Mouse (Mus musculus): ENCODE data around the gene Morn1. TPM values are rescaled to one million over a fixed set of nuclear protein-coding genes. Genes with fewer than 3 reads are reported as not detected.

Gene Morn1
- polyA plus RNA-seq, 1 experiment from 2014 or later, result 4.7 TPM

GRCm38 (mm10) chr4:155095238-155095900 is 9.0 kb downstream of the Morn1 start:
- H3K4me1 ChIP-seq (ENCODE audit: control insufficient read depth, insufficient read depth, low read length), result no peaks in the 10 kb centered on the region
- 42% methylated on average over 8 of the region's 8 CpGs for WGBS
- ATAC-seq (ENCODE audit: low read depth) (peak; percentile 84), DNase-seq (ENCODE audit: low spot score) (peak; percentile 96)
- H3K36me3 ChIP-seq (ENCODE audit: control insufficient read depth, insufficient read depth, low read length), result no peaks in the 10 kb centered on the region
- H3K27me3 ChIP-seq (replicated peaks; ENCODE audit: control insufficient read depth, insufficient read depth, low read length), result no peaks in the 10 kb centered on the region
- peak overlapping the region; percentile 30; the same call in 1 of the 2 replicates for H3K27ac ChIP-seq (replicated peaks; ENCODE audit: low read depth, low read length)
- no peaks in the 10 kb centered on the region for H3K9me3 ChIP-seq (ENCODE audit: control insufficient read depth, low read length)
- H3K4me2 ChIP-seq (ENCODE audit: low read depth, low read length), result no peak overlapping the region
- H3K4me3 ChIP-seq (ENCODE audit: low read depth, low read length), result no peak overlapping the region
- 0 out of 2 replicates have a peak overlapping the region, but pooled peaks have one; percentile 15 for H3K9ac ChIP-seq (ENCODE audit: low read depth, low read length)

GRCm38 (mm10) chr4:155095967-155096366 is 9.6 kb downstream of the Morn1 start:
- Histone ChIP-seq H3K27me3 (replicated peaks; ENCODE audit: control insufficient read depth, insufficient read depth, low read length) (no peaks in the 10 kb centered on the region), H3K27ac (replicated peaks; ENCODE audit: low read depth, low read length) (no peak overlapping the region), H3K9ac (ENCODE audit: low read depth, low read length) (0 out of 2 replicates have a peak overlapping the region, but pooled peaks have one; percentile 15), H3K4me1 (ENCODE audit: control insufficient read depth, insufficient read depth, low read length) (no peaks in the 10 kb centered on the region), H3K9me3 (ENCODE audit: control insufficient read depth, low read length) (no peaks in the 10 kb centered on the region), H3K36me3 (ENCODE audit: control insufficient read depth, insufficient read depth, low read length) (no peaks in the 10 kb centered on the region), H3K4me2 (ENCODE audit: low read depth, low read length) (no peak overlapping the region), H3K4me3 (ENCODE audit: low read depth, low read length) (no peak overlapping the region)
- ATAC-seq (ENCODE audit: low read depth), result no peak
- DNase-seq (ENCODE audit: low spot score), result no peak
- WGBS, result 86% methylated on average over 8 of the region's 8 CpGs

GRCm38 (mm10) chr4:155097452-155097851 is 11.1 kb downstream of the Morn1 start:
- no peak for ATAC-seq (ENCODE audit: low read depth)
- no peaks in the 10 kb centered on the region for H3K4me1 ChIP-seq (ENCODE audit: control insufficient read depth, insufficient read depth, low read length)
- DNase-seq (ENCODE audit: low spot score), result no peak
- H3K9me3 ChIP-seq (ENCODE audit: control insufficient read depth, low read length), result no peaks in the 10 kb centered on the region
- no peak overlapping the region for H3K4me2 ChIP-seq (ENCODE audit: low read depth, low read length)
- no peak overlapping the region for H3K9ac ChIP-seq (ENCODE audit: low read depth, low read length)
- H3K36me3 ChIP-seq (ENCODE audit: control insufficient read depth, insufficient read depth, low read length), result no peaks in the 10 kb centered on the region
- H3K4me3 ChIP-seq (ENCODE audit: low read depth, low read length), result no peak overlapping the region
- H3K27ac ChIP-seq (replicated peaks; ENCODE audit: low read depth, low read length), result no peak overlapping the region
- WGBS, result 74% methylated on average over 6 of the region's 6 CpGs
- no peaks in the 10 kb centered on the region for H3K27me3 ChIP-seq (replicated peaks; ENCODE audit: control insufficient read depth, insufficient read depth, low read length)

- H3K27me3 ChIP-seq (replicated peaks; ENCODE audit: control insufficient read depth, insufficient read depth, low read length), result no peaks in the 10 kb centered on the region
- no peaks in the 10 kb centered on the region for H3K36me3 ChIP-seq (ENCODE audit: control insufficient read depth, insufficient read depth, low read length)
- no peak overlapping the region for H3K27ac ChIP-seq (replicated peaks; ENCODE audit: low read depth, low read length)
- 85% methylated on average over 4 of the region's 4 CpGs for WGBS
- no peaks in the 10 kb centered on the region for H3K9me3 ChIP-seq (ENCODE audit: control insufficient read depth, low read length)
- H3K4me1 ChIP-seq (ENCODE audit: control insufficient read depth, insufficient read depth, low read length), result no peaks in the 10 kb centered on the region
- H3K4me3 ChIP-seq (ENCODE audit: low read depth, low read length), result no peak overlapping the region
- no peak for ATAC-seq (ENCODE audit: low read depth)
- H3K9ac ChIP-seq (ENCODE audit: low read depth, low read length), result no peak overlapping the region
- no peak overlapping the region for H3K4me2 ChIP-seq (ENCODE audit: low read depth, low read length)
- no peak for DNase-seq (ENCODE audit: low spot score)
Observed at GRCm38 (mm10) chr4:155098572-155098971, 12.2 kb downstream of the Morn1 start.

GRCm38 (mm10) chr4:155107886-155108285 is 21.5 kb downstream of the Morn1 start:
- no peak for DNase-seq (ENCODE audit: low spot score)
- Histone ChIP-seq H3K36me3 (ENCODE audit: control insufficient read depth, insufficient read depth, low read length) (no peaks in the 10 kb centered on the region), H3K4me1 (ENCODE audit: control insufficient read depth, insufficient read depth, low read length) (0 out of 2 replicates have a peak, but pooled peaks cover 3% of the 10 kb centered on the region), H3K27ac (replicated peaks; ENCODE audit: low read depth, low read length) (no peak overlapping the region), H3K4me2 (ENCODE audit: low read depth, low read length) (no peak overlapping the region), H3K9ac (ENCODE audit: low read depth, low read length) (no peak overlapping the region), H3K4me3 (ENCODE audit: low read depth, low read length) (no peak overlapping the region), H3K27me3 (replicated peaks; ENCODE audit: control insufficient read depth, insufficient read depth, low read length) (no peaks in the 10 kb centered on the region), H3K9me3 (ENCODE audit: control insufficient read depth, low read length) (no peaks in the 10 kb centered on the region)
- no peak for ATAC-seq (ENCODE audit: low read depth)
- 92% methylated on average over 4 of the region's 4 CpGs for WGBS

GRCm38 (mm10) chr4:155109471-155109870 is 23.1 kb downstream of the Morn1 start:
- ATAC-seq (ENCODE audit: low read depth) (no peak), DNase-seq (ENCODE audit: low spot score) (no peak)
- WGBS, result 62% methylated on average over 5 of the region's 5 CpGs
- H3K4me2 ChIP-seq (ENCODE audit: low read depth, low read length), result no peak overlapping the region
- no peaks in the 10 kb centered on the region for H3K36me3 ChIP-seq (ENCODE audit: control insufficient read depth, insufficient read depth, low read length)
- H3K9me3 ChIP-seq (ENCODE audit: control insufficient read depth, low read length), result no peaks in the 10 kb centered on the region
- H3K4me3 ChIP-seq (ENCODE audit: low read depth, low read length), result no peak overlapping the region
- peaks cover 14% of the 10 kb centered on the region for H3K4me1 ChIP-seq (ENCODE audit: control insufficient read depth, insufficient read depth, low read length)
- no peak overlapping the region for H3K27ac ChIP-seq (replicated peaks; ENCODE audit: low read depth, low read length)
- H3K27me3 ChIP-seq (replicated peaks; ENCODE audit: control insufficient read depth, insufficient read depth, low read length), result no peaks in the 10 kb centered on the region
- H3K9ac ChIP-seq (ENCODE audit: low read depth, low read length), result no peak overlapping the region

GRCm38 (mm10) chr4:155113766-155114410 is 27.5 kb downstream of the Morn1 start:
- 0 out of 2 replicates have a peak overlapping the region, but pooled peaks have one; percentile 5 for H3K9ac ChIP-seq (ENCODE audit: low read depth, low read length)
- ATAC-seq (ENCODE audit: low read depth) (peak; percentile 58), DNase-seq (ENCODE audit: low spot score) (peak; percentile 88)
- H3K4me1 ChIP-seq (ENCODE audit: control insufficient read depth, insufficient read depth, low read length), result peaks cover 21% of the 10 kb centered on the region
- WGBS, result 23% methylated on average over 8 of the region's 8 CpGs
- H3K9me3 ChIP-seq (ENCODE audit: control insufficient read depth, low read length), result peaks cover 17% of the 10 kb centered on the region
- peak overlapping the region; percentile 74 for H3K27ac ChIP-seq (replicated peaks; ENCODE audit: low read depth, low read length)
- 0 out of 2 replicates have a peak overlapping the region, but pooled peaks have one; percentile 16 for H3K4me2 ChIP-seq (ENCODE audit: low read depth, low read length)
- H3K4me3 ChIP-seq (ENCODE audit: low read depth, low read length), result no peak overlapping the region
- no peaks in the 10 kb centered on the region for H3K36me3 ChIP-seq (ENCODE audit: control insufficient read depth, insufficient read depth, low read length)
- no peaks in the 10 kb centered on the region for H3K27me3 ChIP-seq (replicated peaks; ENCODE audit: control insufficient read depth, insufficient read depth, low read length)

GRCm38 (mm10) chr4:155116607-155117006 is 30.2 kb downstream of the Morn1 start:
- WGBS, result 78% methylated on average over 4 of the region's 4 CpGs
- Histone ChIP-seq H3K27ac (replicated peaks; ENCODE audit: low read depth, low read length) (no peak overlapping the region), H3K9ac (ENCODE audit: low read depth, low read length) (no peak overlapping the region), H3K4me1 (ENCODE audit: control insufficient read depth, insufficient read depth, low read length) (peaks cover 27% of the 10 kb centered on the region), H3K4me3 (ENCODE audit: low read depth, low read length) (no peak overlapping the region), H3K9me3 (ENCODE audit: control insufficient read depth, low read length) (peaks cover 17% of the 10 kb centered on the region), H3K4me2 (ENCODE audit: low read depth, low read length) (no peak overlapping the region), H3K36me3 (ENCODE audit: control insufficient read depth, insufficient read depth, low read length) (no peaks in the 10 kb centered on the region), H3K27me3 (replicated peaks; ENCODE audit: control insufficient read depth, insufficient read depth, low read length) (no peaks in the 10 kb centered on the region)
- ATAC-seq (ENCODE audit: low read depth) (no peak), DNase-seq (ENCODE audit: low spot score) (no peak)
